Mouse (Mus musculus) ovary, adult 18-20 months (tissue): ENCODE results near the gene Spaca3.

Source experiments
- DNase-seq: peaks from one replicate; pipeline ENCODE4 v3.0.0; 2022; ENCODE audit warnings: low spot score, mixed read lengths

Spaca3 gene

GRCm38 (mm10) chr11:80858065-80858464 is at the start of gene Spaca3:
Gene Spaca3, plus strand, starts transcription at chr11:80858365.
- DNase-seq, result no peak

- DNase-seq, result peak; percentile 4
These were observed 49.6 kb upstream of the Spaca3 start for GRCm38 (mm10) chr11:80808551-80809070.

- no peak for DNase-seq
These were observed 48.5 kb upstream of the Spaca3 start for GRCm38 (mm10) chr11:80809666-80809992.

- DNase-seq, result peak; percentile 55
These were observed 48.0 kb upstream of the Spaca3 start, which contains the start of gene Tmem98 for GRCm38 (mm10) chr11:80809993-80810821. Gene Tmem98, plus strand, starts transcription at chr11:80810175.

GRCm38 (mm10) chr11:80811156-80811555 is 47.0 kb upstream of the Spaca3 start:
- no peak for DNase-seq

GRCm38 (mm10) chr11:80815354-80815753 is 42.8 kb upstream of the Spaca3 start:
- no peak for DNase-seq

GRCm38 (mm10) chr11:80818060-80818697 is 40.0 kb upstream of the Spaca3 start:
- peak; percentile 66 for DNase-seq

GRCm38 (mm10) chr11:80820085-80820484 is 38.1 kb upstream of the Spaca3 start:
- no peak for DNase-seq

DNA sequence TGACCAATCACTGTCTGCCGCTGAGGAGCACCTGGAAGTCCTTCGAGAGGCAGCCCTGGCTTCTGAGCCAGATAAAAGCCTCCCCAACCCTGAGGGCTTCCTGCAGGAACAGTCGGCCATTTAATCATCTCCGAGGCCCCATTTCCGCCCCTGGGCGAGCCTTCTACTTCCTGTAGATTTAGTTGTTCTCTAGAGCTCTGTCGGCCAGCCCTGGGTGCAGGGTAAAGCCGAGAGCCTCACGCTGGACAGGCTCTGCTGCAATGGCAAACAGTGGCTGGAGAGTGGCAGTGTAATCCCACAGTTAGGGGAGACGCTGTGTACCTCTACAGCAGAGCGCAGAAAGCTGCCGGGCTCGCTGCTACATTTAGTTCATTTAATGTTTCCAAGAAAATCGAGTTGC is 36.9 kb upstream of the Spaca3 start:
- DNase-seq, result no peak

DNA sequence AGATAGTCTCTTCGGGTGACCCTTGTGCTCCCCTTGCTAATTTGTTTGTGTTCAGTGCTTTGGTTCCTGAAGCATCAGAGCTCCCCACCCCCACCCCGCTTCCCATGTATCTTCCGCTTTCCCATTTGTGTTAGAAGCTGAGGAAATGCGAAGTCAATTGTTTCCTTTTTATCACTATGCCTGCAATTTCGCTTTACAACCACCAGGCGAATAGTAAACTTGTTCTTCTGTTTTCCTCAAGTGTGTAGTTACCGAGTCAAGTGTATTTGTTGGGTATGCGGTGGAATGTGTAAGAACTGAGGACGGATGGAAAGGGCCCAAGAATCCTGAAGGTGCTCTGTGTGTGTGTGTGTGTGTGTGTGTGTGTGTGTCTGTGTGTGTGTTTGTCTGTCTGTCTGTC is 36.4 kb upstream of the Spaca3 start:
- no peak for DNase-seq

DNA sequence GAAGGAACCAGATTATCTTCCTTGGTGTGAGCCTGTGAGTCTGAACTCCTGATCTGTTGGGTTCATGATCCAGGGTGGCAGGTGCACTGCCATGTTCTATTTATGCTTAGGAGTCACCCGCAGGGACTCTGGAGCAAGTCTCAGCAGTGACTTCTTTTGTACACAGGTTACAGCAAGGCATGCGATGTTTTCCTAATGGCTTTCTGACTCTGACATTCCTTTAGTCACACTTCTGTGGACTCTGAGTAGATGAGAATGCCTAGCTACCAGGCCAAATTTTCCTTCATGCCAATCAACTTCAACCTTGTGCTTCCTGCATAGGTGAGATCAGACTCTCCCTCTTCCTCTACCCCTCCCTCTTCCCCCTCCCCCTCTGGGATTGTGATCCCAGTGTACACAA is 22.8 kb upstream of the Spaca3 start:
- DNase-seq, result no peak

DNA sequence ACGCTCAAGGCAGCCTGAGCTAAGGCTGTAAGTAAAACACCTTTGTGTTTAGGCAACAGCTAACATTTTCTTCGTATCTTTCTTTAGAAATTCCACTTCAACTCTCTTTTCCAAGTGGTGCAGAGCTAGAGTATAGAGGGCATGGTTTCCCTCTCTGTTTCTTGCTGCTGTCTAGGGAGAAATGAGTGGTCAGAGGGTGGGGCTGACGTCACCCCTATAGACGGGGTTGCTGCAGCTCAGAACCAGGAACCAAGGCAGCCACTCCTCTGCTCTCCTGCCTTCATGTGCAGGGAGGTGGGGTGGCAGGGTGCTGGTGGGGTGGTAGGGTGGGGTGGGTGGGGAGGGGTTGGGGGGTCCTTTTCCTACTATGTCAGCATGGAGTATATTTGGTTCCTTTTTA is 22.3 kb upstream of the Spaca3 start:
- no peak for DNase-seq

GRCm38 (mm10) chr11:80838724-80839123 is 19.4 kb upstream of the Spaca3 start:
- DNase-seq, result no peak

- no peak for DNase-seq
These were observed 14.7 kb upstream of the Spaca3 start for GRCm38 (mm10) chr11:80843435-80843834.

GRCm38 (mm10) chr11:80845486-80845885 is 12.7 kb upstream of the Spaca3 start:
- DNase-seq, result no peak

DNA sequence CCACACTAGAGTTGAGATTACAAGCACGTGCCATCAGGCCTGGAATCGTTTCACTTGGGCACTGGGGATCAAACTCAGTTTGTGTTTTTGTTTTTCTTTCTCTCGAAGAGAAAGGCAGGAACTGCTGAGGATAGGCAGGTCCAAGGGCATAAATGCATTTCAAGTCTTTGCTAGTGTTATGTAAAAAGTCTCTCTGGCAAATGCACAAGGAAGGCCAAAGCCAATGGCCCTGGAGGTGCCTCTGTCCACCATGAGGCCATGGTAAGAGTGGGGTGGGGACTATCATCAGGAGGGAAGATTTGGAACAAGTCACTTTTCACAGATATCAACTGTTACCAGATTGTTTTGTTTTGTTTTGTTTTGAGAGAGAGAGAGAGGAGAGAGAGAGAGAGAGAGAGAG is 12.1 kb upstream of the Spaca3 start:
- no peak for DNase-seq

GRCm38 (mm10) chr11:80848131-80848530 is 10.0 kb upstream of the Spaca3 start:
- no peak for DNase-seq

GRCm38 (mm10) chr11:80851859-80852258 is 6.3 kb upstream of the Spaca3 start:
- DNase-seq, result no peak

GRCm38 (mm10) chr11:80853014-80853413 is 5.2 kb upstream of the Spaca3 start:
- DNase-seq, result no peak

DNA sequence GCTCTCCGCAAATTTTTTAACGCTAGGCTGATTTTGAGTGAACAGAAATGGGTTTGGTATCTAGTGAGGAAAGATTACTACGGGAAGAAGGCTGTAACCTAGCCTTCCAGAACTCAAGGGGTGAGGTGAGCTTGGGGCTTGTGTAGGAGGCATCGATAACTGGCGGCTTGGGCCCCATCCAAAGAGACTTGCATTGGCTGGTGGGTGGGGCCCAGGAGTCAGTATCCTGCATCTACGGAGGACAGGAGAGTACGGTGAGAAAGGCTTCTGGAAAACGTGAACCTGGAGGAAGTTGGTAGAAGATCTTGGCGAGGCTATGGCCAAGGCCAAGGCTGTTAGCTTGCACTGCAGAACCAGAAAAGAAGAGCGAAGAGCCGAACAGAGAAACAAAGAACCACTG is 3.7 kb upstream of the Spaca3 start:
- DNase-seq, result no peak

DNA sequence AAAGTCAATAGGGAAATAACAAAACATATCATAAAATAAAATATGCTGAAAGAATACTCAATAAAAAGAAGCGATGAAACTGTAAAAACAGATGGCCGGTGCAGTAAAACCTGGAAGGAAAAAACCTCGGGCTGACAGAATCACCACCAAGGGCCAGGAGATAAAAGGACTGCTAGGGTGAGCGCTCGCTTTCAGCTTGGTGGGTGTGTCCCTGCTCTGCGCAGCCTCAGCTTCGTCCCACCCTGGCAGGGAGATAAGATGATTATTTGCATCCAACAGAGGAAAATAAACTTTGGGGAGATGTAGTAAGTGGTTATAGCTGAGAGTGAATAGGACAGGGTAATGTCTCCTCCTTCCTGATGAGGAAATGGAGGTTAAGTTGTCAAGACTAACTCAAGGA is 3.3 kb upstream of the Spaca3 start:
- DNase-seq, result no peak

GRCm38 (mm10) chr11:80856827-80857226 is 1.3 kb upstream of the Spaca3 start:
- no peak for DNase-seq

DNA sequence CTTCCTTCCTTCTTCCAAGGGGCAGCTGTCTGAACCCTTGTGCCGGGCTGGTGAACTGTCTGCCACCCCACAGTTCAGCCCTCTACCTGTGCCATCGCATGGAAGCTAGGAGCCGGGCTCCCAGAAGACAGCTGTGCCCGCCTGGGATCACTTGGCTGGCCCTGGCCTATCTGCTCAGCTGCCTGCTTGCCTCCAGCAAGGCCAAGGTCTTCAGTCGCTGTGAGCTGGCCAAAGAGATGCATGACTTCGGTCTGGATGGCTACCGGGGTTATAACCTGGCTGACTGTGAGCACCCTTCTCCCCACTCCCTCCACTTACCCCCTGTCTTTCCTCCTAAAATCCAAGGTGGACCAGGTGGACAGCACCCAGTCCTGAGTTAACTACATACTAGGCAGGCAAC is 4.8 kb downstream of the Spaca3 start:
- no peak for DNase-seq
